Mouse (Mus musculus): ENCODE results near the gene Bcan.

DNA sequence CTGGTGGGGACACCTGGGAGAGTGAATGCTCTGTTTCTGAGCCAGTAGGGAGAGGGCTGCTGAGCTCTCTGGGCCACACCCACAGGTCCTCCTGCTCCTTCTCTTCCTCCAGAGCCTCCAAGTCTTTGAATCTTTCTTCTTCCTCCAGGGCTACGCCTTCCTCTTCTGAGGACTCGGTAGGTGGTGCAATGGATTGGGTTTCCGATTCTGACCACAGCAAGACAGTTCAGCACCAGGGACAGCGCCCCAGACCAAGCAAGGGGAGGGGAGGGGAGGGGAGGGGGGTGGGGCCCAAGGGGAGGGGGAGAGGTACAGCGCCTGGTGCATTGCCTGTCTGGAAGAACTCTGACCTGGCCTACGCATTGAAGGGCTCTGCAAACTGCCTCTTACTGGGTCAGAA lies 6.6 kb downstream of the Bcan start:
- TF ChIP-seq POLR2A (IDR thresholded peaks at IDR 0.05; ENCODE audit: borderline replicate concordance, control insufficient read depth, low read depth, low read length): no peak
- no peak for TF ChIP-seq CTCF (IDR thresholded peaks at IDR 0.05; ENCODE audit: control insufficient read depth, insufficient read depth, low read length)

Measured in bone marrow, adult 2 months (tissue).